Mouse (Mus musculus) lung, embryonic 14.5 days (tissue): ENCODE results near the gene Slc24a3. TPM values are rescaled to one million over a fixed set of nuclear protein-coding genes. Genes with fewer than 3 reads are reported as not detected.

Experiments
- ATAC-seq: fragments of 200-750 bp; cut with Nextera tagmentation; 2 replicates; pipeline ENCODE4 v1.8.0; 2017; ENCODE audit warnings: mild to moderate bottlenecking, moderate TSS enrichment, moderate library complexity; ENCODE audit not compliant: insufficient read depth
- DNase-seq: peaks from one replicate; pipeline ENCODE4 v3.0.0-alpha.2; 2015
- H3K27ac ChIP-seq: fragments of 300-500 bp; sonication (generic); 2 replicates; pipeline ENCODE4 v1.5.1; 2014; ENCODE audit warnings: low read depth, mild to moderate bottlenecking, moderate library complexity
- H3K27me3 ChIP-seq: fragments of 300-500 bp; sonication (generic); 2 replicates; pipeline ENCODE4 v1.6.1; 2014; ENCODE audit warnings: low read length, control low read depth; ENCODE audit not compliant: insufficient read depth
- H3K36me3 ChIP-seq: fragments of 300-500 bp; sonication (generic); 2 replicates; pipeline ENCODE4 v1.6.1; 2014; ENCODE audit warnings: control low read depth; ENCODE audit not compliant: insufficient read depth
- H3K4me1 ChIP-seq: fragments of 300-500 bp; sonication (generic); 2 replicates; pipeline ENCODE4 v1.6.1; 2014; ENCODE audit warnings: antibody characterized with exemption, control low read depth; ENCODE audit not compliant: insufficient read depth
- H3K4me2 ChIP-seq: fragments of 300-500 bp; sonication (generic); 2 replicates; pipeline ENCODE4 v1.6.1; 2014; ENCODE audit warnings: mild to moderate bottlenecking
- H3K4me3 ChIP-seq: fragments of 300-500 bp; sonication (generic); 2 replicates; pipeline ENCODE4 v1.5.1; 2014; ENCODE audit warnings: low read depth, low read length
- H3K9ac ChIP-seq: fragments of 300-500 bp; sonication (generic); 2 replicates; pipeline ENCODE4 v1.6.1; 2014
- H3K9me3 ChIP-seq: fragments of 300-500 bp; sonication (generic); 2 replicates; pipeline ENCODE4 v1.6.1; 2016; ENCODE audit warnings: low read depth, low read length, control low read depth
- CTCF ChIP-seq: IDR thresholded peaks from 2 replicates; pipeline ENCODE4 v1.5.1; 2016; ENCODE audit warnings: antibody characterized with exemption, low read depth
- WGBS: fragments of 180-500 bp; shearing (Covaris S2); extraction: QIAGEN DNeasy Blood & Tissue Kit; methylation state at CpG from one replicate; pipeline ENCODE4 v1.1.7; 2014; 5-methylcytosine and 5-hydroxymethylcytosine counted together
- polyA plus RNA-seq: library from polyadenylated mRNA; unstranded; fragments of >200 nt; fragmentation: Nextera tagmentation; extraction: Ambion mirVana; gene quantifications from 2 replicates; pipeline ENCODE4 v1.2.1, GENCODE M21; 2014

Gene Slc24a3
- polyA plus RNA-seq, 1 experiment from 2014 or later: 4.3 TPM

DNA sequence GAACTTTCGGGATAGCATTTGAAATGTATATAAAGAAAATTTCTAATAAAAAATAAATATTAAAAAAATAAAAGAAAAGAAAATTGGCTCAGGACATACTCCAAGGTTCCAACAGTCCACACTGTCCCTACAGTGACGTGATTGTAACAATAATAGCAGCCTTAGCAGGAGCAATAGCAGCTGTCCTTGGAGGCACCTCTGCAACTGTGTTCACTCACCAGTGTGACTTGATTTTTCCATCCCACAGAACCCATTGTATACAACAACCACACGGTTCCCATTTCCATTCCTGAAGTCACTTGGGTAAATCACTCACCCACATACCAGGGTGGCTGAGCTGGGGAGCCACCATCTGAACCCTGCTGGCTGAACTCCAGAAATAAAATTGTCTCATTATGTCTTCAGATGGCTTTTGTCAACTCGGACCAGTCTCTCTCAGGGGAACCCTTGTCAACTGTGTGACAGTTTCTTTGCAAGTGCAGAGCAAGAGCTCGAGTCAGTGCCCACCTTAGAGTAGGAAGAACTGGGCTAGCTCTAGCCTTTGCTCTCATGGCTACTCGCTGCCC is 233.8 kb downstream of the Slc24a3 start:
- Histone ChIP-seq H3K4me1 (no peaks in the 10 kb centered on the region), H3K27ac (no peak overlapping the region), H3K9ac (no peak overlapping the region), H3K36me3 (no peaks in the 10 kb centered on the region), H3K4me2 (no peak overlapping the region), H3K27me3 (no peaks in the 10 kb centered on the region), H3K4me3 (no peak overlapping the region), H3K9me3 (no peaks in the 10 kb centered on the region)
- DNase-seq: no peak
- ATAC-seq: 0 out of 2 replicates have a peak, but pooled peaks have one; percentile 41
- no peak for TF ChIP-seq CTCF
- WGBS: 60% methylated on average over 6 of the region's 6 CpGs

DNA sequence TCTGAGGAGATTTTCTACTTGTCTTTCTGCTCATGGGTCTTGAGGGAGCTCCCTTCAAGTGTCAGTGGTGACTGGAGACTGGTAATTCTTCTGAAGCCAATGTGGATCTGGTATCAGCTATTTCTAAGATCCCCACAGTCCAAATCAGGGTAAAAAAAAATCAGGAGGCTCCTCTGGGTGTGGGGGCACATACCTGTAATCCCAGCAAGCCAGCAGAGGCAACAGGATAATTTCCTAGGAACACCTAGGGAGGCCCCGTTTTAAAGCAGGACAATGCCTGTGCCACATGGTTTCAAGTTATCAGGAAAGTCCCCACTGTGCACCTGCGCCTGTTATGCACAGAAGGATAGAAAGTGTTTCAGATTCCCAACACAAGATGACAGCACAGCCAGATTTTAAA is 234.4 kb downstream of the Slc24a3 start:
- ATAC-seq (no peak), DNase-seq (no peak)
- Histone ChIP-seq H3K36me3 (no peaks in the 10 kb centered on the region), H3K27me3 (no peaks in the 10 kb centered on the region), H3K9ac (no peak overlapping the region), H3K4me2 (no peak overlapping the region), H3K9me3 (no peaks in the 10 kb centered on the region), H3K4me1 (no peaks in the 10 kb centered on the region), H3K27ac (no peak overlapping the region), H3K4me3 (no peak overlapping the region)
- no peak for TF ChIP-seq CTCF
- 85% methylated on average over 2 of the region's 2 CpGs for WGBS

DNA sequence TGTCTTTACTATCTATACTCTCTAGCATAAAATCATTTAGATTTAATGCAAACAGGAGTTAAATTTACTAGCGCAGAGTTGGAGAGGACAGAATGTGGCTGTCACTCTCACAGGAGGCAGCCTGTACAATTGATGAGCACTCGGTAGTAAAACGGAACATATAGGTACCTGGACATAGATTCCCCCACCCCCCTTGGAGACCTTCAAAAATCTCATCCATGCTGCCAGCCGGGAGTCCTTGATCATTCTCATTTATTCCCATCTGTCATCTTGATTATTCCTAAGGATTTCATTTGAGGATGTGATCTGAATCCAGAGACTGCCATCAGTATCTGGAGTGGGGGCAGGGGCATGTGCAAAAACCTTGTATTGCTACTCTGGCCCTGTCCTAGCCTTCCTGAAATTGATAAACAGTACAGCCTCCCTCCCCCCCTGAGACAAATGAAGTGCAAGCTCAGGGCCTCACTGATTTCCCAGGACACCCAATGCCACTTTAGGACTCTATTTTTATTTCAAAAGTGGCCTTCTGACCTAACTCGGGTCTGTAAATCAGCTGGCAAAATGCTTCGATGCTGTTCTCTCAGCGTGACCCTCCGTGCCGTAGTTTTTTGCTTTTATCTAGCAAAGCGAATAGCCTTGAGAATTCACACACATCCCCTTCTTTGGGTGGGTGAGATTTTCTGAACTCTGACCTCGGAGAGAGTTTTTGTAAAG is 237.4 kb downstream of the Slc24a3 start:
- TF ChIP-seq CTCF: no peak
- no peak overlapping the region for H3K9ac ChIP-seq
- H3K27me3 ChIP-seq: no peaks in the 10 kb centered on the region
- H3K4me1 ChIP-seq: no peaks in the 10 kb centered on the region
- no peaks in the 10 kb centered on the region for H3K36me3 ChIP-seq
- DNase-seq (no peak), ATAC-seq (no peak)
- no peaks in the 10 kb centered on the region for H3K9me3 ChIP-seq
- 39% methylated on average over 11 of the region's 11 CpGs for WGBS
- H3K4me2 ChIP-seq: no peak overlapping the region
- H3K27ac ChIP-seq: no peak overlapping the region
- H3K4me3 ChIP-seq: no peak overlapping the region

DNA sequence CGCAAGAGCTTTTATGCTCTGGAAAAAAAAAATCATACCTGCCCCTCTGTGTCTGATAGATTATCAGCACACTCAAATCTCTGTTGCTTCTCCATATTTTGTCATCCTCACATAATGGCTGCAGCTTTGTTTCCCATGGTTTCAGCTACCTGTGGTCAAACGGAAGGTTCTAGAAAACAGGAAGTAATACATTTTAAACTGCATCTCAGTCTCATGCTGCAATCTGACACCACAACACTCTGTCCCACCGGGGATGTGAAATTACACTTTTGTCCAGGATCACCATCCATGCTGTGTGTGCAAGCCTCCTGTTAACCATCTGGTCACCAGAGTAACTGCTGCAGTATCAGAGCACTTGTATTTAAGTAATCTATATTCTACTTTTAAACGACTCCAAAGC is 238.2 kb downstream of the Slc24a3 start:
- no peak for DNase-seq
- H3K9me3 ChIP-seq: no peaks in the 10 kb centered on the region
- no peaks in the 10 kb centered on the region for H3K4me1 ChIP-seq
- no peak overlapping the region for H3K27ac ChIP-seq
- ATAC-seq: no peak
- WGBS: 41% methylated on average over 4 of the region's 4 CpGs
- H3K4me3 ChIP-seq: no peak overlapping the region
- H3K36me3 ChIP-seq: no peaks in the 10 kb centered on the region
- no peak overlapping the region for H3K9ac ChIP-seq
- TF ChIP-seq CTCF: no peak
- H3K4me2 ChIP-seq: no peak overlapping the region
- no peaks in the 10 kb centered on the region for H3K27me3 ChIP-seq

DNA sequence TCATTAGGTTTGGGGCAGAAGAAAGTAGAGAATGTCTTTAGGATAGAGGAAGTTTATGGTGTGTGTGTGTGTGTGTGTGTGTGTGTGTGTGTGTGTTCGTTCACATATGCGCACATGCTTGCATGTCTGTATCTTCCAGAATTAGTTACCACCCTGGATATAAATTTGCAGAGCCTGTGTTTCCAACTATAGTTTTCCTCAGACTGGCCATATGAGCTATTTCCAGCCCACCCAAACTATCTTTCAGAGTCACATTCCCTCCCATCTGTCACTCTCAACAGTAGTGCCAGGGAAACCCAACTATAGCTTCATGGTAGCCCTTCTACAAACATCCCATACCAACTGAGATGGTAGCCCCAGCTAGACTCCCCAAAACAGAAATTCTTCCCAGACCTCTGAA is 250.2 kb downstream of the Slc24a3 start:
- Histone ChIP-seq H3K36me3 (no peaks in the 10 kb centered on the region), H3K4me3 (no peak overlapping the region), H3K9ac (no peak overlapping the region), H3K9me3 (no peaks in the 10 kb centered on the region), H3K27ac (no peak overlapping the region), H3K27me3 (no peaks in the 10 kb centered on the region), H3K4me1 (no peaks in the 10 kb centered on the region), H3K4me2 (no peak overlapping the region)
- 95% methylated on average over 2 of the region's 2 CpGs for WGBS
- DNase-seq: no peak
- no peak for ATAC-seq
- TF ChIP-seq CTCF: no peak

DNA sequence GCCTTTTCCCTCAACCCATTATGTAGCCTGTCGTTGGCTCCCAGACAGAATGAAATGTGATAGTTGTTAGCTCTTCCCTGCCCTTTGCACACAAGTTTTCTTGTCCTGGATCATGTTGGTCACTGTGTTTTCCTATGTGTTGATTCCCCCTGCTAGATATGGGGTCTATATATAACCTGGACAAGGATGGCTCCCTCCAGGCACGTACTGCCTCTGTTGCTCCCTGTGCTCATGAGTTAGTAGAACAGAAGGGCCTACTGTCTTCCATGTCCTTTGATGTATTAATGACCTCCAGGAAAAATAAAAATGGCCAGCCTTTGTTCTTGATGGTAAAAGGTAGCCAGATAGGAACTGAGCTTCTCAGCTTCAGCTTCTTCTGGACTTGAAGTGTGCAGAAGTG is 251.5 kb downstream of the Slc24a3 start:
- Histone ChIP-seq H3K9me3 (no peaks in the 10 kb centered on the region), H3K9ac (no peak overlapping the region), H3K4me2 (no peak overlapping the region), H3K4me3 (no peak overlapping the region), H3K27ac (no peak overlapping the region), H3K27me3 (no peaks in the 10 kb centered on the region), H3K4me1 (no peaks in the 10 kb centered on the region), H3K36me3 (no peaks in the 10 kb centered on the region)
- no peak for ATAC-seq
- 62% methylated on average over 2 of the region's 2 CpGs for WGBS
- DNase-seq: no peak
- TF ChIP-seq CTCF: no peak

DNA sequence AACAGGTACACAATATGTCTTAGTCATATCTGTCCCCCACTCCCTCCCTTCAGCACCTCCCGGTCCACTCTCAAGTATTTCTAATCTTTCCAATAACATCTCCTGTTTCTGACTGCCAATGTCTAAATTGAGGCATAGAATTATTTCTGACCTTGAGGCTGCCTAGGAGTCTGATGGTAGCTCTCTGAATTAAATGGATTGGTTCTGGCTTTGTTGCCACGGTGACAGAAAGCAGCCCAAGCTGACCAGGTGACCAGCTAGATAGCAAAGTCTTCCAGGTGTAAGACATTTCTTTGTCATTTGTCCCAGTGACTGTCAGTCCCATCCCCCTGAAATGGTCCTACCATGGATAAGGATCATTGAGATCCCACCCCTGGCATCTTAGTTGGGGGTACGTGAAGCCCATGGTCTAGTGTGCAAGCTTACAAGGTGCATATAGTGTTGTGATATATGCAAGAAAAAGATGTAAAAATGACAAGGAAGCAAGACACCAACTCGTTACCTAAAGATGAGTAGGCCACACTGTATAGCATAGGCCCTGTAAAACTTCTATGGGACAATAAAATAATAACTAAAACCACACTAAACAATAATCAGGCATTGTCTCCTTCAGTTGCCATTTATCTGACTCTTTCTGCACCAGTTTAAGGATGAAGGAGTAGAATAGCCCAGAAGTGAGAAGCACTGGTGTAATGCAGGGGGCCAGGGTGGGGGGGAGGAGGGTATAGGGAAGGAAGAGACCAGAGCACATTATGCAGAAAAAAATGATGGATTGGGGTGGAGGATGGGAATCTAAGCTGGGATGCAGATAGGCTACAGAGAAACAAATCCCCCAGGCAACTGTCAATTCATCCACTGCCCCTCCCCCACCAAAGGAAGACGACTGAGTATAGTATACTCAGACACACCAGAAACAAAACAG is 253.7 kb downstream of the Slc24a3 start:
- no peak overlapping the region for H3K4me2 ChIP-seq
- ATAC-seq (no peak), DNase-seq (no peak)
- WGBS: 71% methylated on average over 5 of the region's 5 CpGs
- no peaks in the 10 kb centered on the region for H3K9me3 ChIP-seq
- H3K36me3 ChIP-seq: no peaks in the 10 kb centered on the region
- TF ChIP-seq CTCF: no peak
- no peak overlapping the region for H3K4me3 ChIP-seq
- no peak overlapping the region for H3K27ac ChIP-seq
- H3K9ac ChIP-seq: no peak overlapping the region
- H3K27me3 ChIP-seq: no peaks in the 10 kb centered on the region
- no peaks in the 10 kb centered on the region for H3K4me1 ChIP-seq
